Mouse (Mus musculus) liver, embryonic 16.5 days (tissue): ENCODE measurements around the gene Mrgprx1. TPM values are rescaled to one million over a fixed set of nuclear protein-coding genes. Genes with fewer than 3 reads are reported as not detected.

Experiments used
- ATAC-seq: fragments of 200-750 bp; cut with Nextera tagmentation; 2 replicates; pipeline ENCODE4 v1.8.0; 2017; ENCODE audit warnings: low read depth, mild to moderate bottlenecking, moderate number of reproducible peaks, moderate library complexity
- H3K27ac ChIP-seq: fragments of 300-500 bp; sonication (generic); 2 replicates; pipeline ENCODE4 v1.5.1; 2014; ENCODE audit warnings: mild to moderate bottlenecking, low read length
- H3K27me3 ChIP-seq: fragments of 300-500 bp; sonication (generic); 2 replicates; pipeline ENCODE4 v1.6.1; 2014; ENCODE audit warnings: low read depth, low read length, mixed read lengths; ENCODE audit not compliant: control insufficient read depth, insufficient read depth
- H3K36me3 ChIP-seq: fragments of 300-500 bp; sonication (generic); 2 replicates; pipeline ENCODE4 v1.6.1; 2014; ENCODE audit warnings: mild to moderate bottlenecking; ENCODE audit not compliant: control insufficient read depth, insufficient read depth
- H3K4me1 ChIP-seq: fragments of 300-500 bp; sonication (generic); 2 replicates; pipeline ENCODE4 v1.6.1; 2014; ENCODE audit warnings: low read depth, low read length, mixed read lengths; ENCODE audit not compliant: control insufficient read depth
- H3K4me2 ChIP-seq: fragments of 300-500 bp; sonication (generic); 2 replicates; pipeline ENCODE4 v1.6.1; 2014; ENCODE audit warnings: low read depth, low read length, mixed read lengths
- H3K4me3 ChIP-seq: fragments of 300-500 bp; sonication (generic); 2 replicates; pipeline ENCODE4 v1.5.1; 2014; ENCODE audit warnings: low read depth, mild to moderate bottlenecking, low read length
- H3K9ac ChIP-seq: fragments of 300-500 bp; sonication (generic); 2 replicates; pipeline ENCODE4 v1.6.1; 2014; ENCODE audit warnings: low read depth, low read length
- H3K9me3 ChIP-seq: fragments of 300-500 bp; sonication (generic); replicated peaks from 2 replicates; pipeline ENCODE4 v1.6.1; 2016; ENCODE audit warnings: low read length; ENCODE audit not compliant: control insufficient read depth
- WGBS: fragments of 180-500 bp; shearing (Covaris S2); extraction: QIAGEN DNeasy Blood & Tissue Kit; methylation state at CpG from one replicate; pipeline ENCODE4 v1.1.7; 2014; ENCODE audit not compliant: insufficient replicate concordance; 5-methylcytosine and 5-hydroxymethylcytosine counted together
- polyA plus RNA-seq: library from polyadenylated mRNA; unstranded; fragments of >200 nt; fragmentation: Nextera tagmentation; extraction: Ambion mirVana; gene quantifications from 2 replicates; pipeline ENCODE4 v1.2.1, GENCODE M21; 2015

Mrgprx1 gene
- not detected in 2 replicates for polyA plus RNA-seq

DNA sequence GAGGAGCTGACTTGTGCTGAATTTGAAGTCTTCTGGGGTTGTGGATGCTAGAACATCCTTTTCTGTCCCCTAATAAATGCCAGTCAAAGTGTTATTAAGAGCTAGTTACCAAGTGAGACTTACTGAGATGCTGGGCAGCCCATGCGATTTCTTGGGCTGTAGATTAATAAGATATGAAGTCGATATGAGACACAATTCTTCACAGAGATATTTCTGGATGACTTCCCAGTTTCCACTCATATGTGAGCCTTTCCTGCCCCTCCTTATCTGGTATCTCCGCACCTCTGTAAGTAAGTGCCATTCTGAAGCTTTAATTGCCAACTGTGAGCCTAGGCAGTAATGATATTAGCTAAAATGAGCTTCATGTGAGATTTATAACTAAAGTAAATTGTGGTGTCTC lies at the start of gene Mrgprx1:
TSS of gene Mrgprx1 (minus strand) at position 101 of the 400 bp plus-strand sequence.
- WGBS, result 55% methylated on average over 3 of the region's 3 CpGs
- no peaks in the 10 kb centered on the region for H3K4me1 ChIP-seq
- no peak within 1 kb of the TSS for H3K4me3 ChIP-seq
- H3K36me3 ChIP-seq, result no peaks in the 10 kb centered on the region
- no peaks in the 10 kb centered on the region for H3K27me3 ChIP-seq
- H3K9me3 ChIP-seq, result no peaks in the 10 kb centered on the region
- no peak for ATAC-seq
- H3K9ac ChIP-seq, result no peak within 1 kb of the TSS
- no peak within 1 kb of the TSS for H3K27ac ChIP-seq
- no peak within 1 kb of the TSS for H3K4me2 ChIP-seq

DNA sequence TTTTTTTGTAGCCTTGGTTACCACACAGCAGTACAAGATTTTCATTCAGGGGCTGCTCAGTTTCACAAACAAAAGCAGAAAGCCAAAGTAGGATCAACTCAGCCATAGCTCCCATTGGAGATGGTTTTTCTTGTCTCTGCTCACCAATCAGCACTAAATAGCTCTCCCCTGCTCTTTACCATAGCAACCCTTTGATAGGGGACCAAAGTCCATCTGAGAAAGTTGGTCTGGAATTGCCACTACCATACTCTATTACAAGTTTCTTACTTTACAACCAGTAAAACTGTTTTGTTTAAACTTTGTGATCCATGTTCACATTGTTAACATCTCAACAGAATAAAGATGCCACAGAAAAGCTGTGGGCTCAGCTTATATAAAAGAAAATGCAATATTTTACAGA lies 48.1 kb upstream of the Mrgprx1 start:
- Histone ChIP-seq H3K4me1 (no peaks in the 10 kb centered on the region), H3K27me3 (no peaks in the 10 kb centered on the region), H3K9me3 (no peaks in the 10 kb centered on the region), H3K4me2 (no peak overlapping the region), H3K36me3 (no peaks in the 10 kb centered on the region), H3K27ac (no peak overlapping the region), H3K9ac (no peak overlapping the region), H3K4me3 (no peak overlapping the region)
- ATAC-seq, result no peak

DNA sequence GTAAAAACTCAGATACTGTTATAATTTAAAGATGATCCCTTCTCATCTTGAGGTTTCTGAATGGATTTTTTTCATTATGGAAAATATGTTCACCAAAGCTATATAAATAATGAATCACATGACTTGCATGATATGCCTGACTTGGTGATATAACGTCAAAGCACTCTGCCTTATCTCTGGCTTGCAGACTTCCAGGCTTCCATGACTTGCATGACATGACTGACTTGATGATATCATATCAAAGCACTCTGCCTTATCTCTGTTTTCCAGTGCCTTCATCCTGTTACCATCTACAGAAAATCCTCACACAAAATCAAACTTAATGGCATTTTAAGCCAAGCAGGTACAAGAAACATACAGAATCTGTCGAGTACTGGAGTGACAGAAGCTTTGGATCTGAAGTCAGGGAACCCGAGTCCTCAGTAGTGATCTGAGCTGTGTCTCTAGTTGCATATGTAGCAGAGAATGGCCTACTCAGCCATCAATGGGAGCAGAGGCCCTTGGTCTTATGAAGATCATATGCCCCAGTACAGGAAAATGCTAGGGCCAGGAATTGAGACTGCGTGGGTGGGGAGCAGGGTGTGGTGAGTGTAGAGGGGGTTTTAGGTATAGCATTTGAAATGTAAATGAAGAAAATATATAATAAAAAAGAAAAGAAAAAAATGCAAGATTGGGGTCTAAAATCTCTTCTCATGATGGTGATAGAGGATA lies 19.2 kb upstream of the Mrgprx1 start:
- Histone ChIP-seq H3K4me2 (no peak overlapping the region), H3K4me1 (no peaks in the 10 kb centered on the region), H3K36me3 (no peaks in the 10 kb centered on the region), H3K27ac (no peak overlapping the region), H3K27me3 (no peaks in the 10 kb centered on the region), H3K9me3 (no peaks in the 10 kb centered on the region), H3K9ac (no peak overlapping the region), H3K4me3 (no peak overlapping the region)
- 32% methylated on average over 4 of the region's 4 CpGs for WGBS
- peak; percentile 54; the same call in 1 of the 2 replicates for ATAC-seq

DNA sequence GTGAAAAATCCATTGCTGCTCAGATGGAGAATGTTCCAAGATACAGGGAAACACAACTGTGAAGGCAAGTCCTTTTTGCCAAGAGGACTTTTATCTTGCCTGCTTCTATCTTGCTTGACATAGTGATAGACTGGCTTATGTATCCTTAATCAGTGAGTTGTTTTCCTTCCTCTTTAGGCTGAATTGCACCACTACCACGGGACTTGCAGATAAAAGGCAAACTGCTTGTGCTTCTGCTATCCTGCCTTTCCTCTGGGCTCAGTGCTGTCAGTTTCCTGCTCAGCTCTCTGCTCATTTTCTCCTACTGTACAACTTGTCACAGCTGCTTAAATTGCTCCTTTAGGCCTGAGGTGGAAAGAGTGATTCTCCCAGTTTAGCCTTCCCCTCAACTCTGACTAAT lies 16.6 kb upstream of the Mrgprx1 start:
- no peak; the same call in 1 of the 2 replicates for ATAC-seq
- Histone ChIP-seq H3K9ac (no peak overlapping the region), H3K4me3 (no peak overlapping the region), H3K4me1 (no peaks in the 10 kb centered on the region), H3K27ac (no peak overlapping the region), H3K36me3 (no peaks in the 10 kb centered on the region), H3K27me3 (no peaks in the 10 kb centered on the region), H3K4me2 (no peak overlapping the region), H3K9me3 (no peaks in the 10 kb centered on the region)
- 16% methylated on average over 1 of the region's 1 CpGs for WGBS

DNA sequence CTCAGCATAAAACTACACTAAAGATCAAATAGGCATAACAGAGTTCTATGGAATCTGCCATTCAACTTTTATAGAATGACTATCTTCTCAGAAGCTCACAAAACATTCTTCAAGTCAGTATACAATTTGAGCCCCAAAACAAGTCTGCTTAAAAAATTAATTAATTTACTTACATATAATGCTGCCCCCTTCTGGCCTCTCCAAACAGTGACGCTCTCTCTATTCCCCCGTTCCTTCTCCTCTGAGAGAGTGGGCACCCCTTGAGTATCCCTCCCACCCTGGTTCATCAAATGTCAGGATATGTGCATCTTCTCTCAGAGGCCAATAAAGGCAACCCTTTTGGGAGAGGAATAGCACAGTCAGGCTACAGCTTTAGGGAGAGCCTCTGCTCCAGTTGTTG lies 9.5 kb downstream of the Mrgprx1 start:
- no peak for ATAC-seq
- Histone ChIP-seq H3K27ac (no peak overlapping the region), H3K4me1 (no peaks in the 10 kb centered on the region), H3K9me3 (no peaks in the 10 kb centered on the region), H3K36me3 (no peaks in the 10 kb centered on the region), H3K27me3 (no peaks in the 10 kb centered on the region), H3K4me3 (no peak overlapping the region), H3K4me2 (no peak overlapping the region), H3K9ac (no peak overlapping the region)
- 28% methylated on average over 2 of the region's 2 CpGs for whole genome bisulfite sequencing

DNA sequence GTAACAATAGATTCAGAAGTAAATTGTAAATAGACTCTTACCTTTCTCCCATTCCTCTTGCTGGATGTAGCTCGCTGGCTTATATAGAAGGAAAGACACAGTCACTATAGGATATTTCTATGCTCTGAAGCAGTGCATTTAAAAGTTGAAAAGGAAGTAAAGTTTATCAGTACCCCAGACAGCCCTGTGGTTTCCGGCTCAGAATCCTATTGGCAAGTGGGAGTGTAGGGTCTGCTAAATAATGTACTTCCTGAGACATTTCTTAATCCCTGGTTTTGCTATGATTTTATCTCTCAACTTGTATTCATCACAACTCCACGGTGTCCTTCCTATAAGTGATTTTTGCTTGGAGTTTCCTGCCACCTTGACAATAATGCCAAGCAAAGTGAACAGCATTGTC lies 31.7 kb downstream of the Mrgprx1 start:
- Histone ChIP-seq H3K9ac (no peak overlapping the region), H3K4me1 (no peaks in the 10 kb centered on the region), H3K4me3 (no peak overlapping the region), H3K4me2 (no peak overlapping the region), H3K9me3 (no peaks in the 10 kb centered on the region), H3K27me3 (no peaks in the 10 kb centered on the region), H3K36me3 (no peaks in the 10 kb centered on the region), H3K27ac (no peak overlapping the region)
- ATAC-seq, result no peak
- WGBS, result 29% methylated on average over 3 of the region's 3 CpGs

DNA sequence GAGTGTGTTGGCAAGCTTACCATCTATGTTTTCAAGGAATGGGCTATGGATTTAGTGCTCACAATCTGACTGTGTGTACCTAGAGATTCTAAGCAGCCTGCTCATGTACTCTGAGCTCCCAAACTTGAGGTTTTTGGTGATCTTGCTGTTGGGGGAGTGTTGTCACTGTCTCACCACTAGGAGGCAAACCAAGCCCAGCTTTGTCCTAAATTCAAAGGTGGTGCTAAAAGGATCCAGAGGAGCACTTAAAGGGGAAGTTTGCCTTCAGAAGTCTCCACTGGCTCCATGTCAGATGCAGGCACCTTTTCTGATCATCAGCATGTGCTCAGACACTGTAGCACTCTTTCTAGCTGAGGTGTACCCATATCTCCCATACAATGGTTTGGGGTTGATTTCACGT lies 40.6 kb downstream of the Mrgprx1 start:
- Histone ChIP-seq H3K9ac (no peak overlapping the region), H3K4me3 (no peak overlapping the region), H3K36me3 (no peaks in the 10 kb centered on the region), H3K4me1 (no peaks in the 10 kb centered on the region), H3K9me3 (no peaks in the 10 kb centered on the region), H3K27me3 (no peaks in the 10 kb centered on the region), H3K4me2 (no peak overlapping the region), H3K27ac (no peak overlapping the region)
- WGBS, result 16% methylated on average over 1 of the region's 1 CpGs
- no peak for ATAC-seq

DNA sequence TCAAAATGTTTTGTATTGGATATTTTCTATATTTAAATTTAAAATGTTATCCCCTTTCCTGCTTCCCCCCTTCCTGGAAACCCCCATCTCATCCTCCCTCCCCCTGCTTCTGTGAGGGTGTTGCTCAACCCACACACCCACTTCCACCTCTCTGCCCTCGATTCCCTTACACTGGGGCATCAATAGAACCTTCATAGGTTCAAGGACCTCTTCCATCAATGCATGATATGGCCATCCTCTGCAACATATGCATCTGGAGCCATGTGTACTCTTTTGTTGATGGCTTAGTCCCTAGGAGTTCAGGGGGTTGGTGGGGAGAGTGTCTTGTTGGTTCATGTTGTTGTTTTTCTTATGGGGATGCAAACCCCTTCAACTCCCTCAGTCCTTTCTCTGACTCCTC lies 45.4 kb downstream of the Mrgprx1 start, which contains the start of gene Mrgpra4:
TSS of gene Mrgpra4 (minus strand) at position 101 of the 400 bp plus-strand sequence.
- H3K4me1 ChIP-seq, result no peaks in the 10 kb centered on the region
- no peak within 1 kb of the TSS for H3K9ac ChIP-seq
- no peaks in the 10 kb centered on the region for H3K9me3 ChIP-seq
- H3K27me3 ChIP-seq, result no peaks in the 10 kb centered on the region
- 17% methylated on average over 1 of the region's 1 CpGs for WGBS
- H3K36me3 ChIP-seq, result no peaks in the 10 kb centered on the region
- no peak within 1 kb of the TSS for H3K27ac ChIP-seq
- no peak within 1 kb of the TSS for H3K4me3 ChIP-seq
- no peak within 1 kb of the TSS for H3K4me2 ChIP-seq
- no peak for ATAC-seq
